Mouse (Mus musculus) limb, embryonic 14.5 days (tissue): ENCODE measurements around the gene Gm49320. TPM values are rescaled to one million over a fixed set of nuclear protein-coding genes. Genes with fewer than 3 reads are reported as not detected.

Experiments used
- ATAC-seq: fragments of 200-750 bp; cut with Nextera tagmentation; 2 replicates; pipeline ENCODE4 v1.8.0; 2017; ENCODE audit warnings: low read depth, moderate number of reproducible peaks, moderate TSS enrichment; ENCODE audit not compliant: low FRiP score
- DNase-seq: peaks from one replicate; pipeline ENCODE4 v3.0.0-alpha.2; 2015; ENCODE audit warnings: low spot score
- H3K27ac ChIP-seq: fragments of 300-500 bp; sonication (generic); replicated peaks from 2 replicates; pipeline ENCODE4 v1.5.1; 2014; ENCODE audit warnings: low read depth, mild to moderate bottlenecking, low read length, moderate library complexity, mixed read lengths
- H3K27me3 ChIP-seq: fragments of 300-500 bp; sonication (generic); 2 replicates; pipeline ENCODE4 v1.6.1; 2014; ENCODE audit warnings: low read length, mixed read lengths; ENCODE audit not compliant: control insufficient read depth, insufficient read depth
- H3K36me3 ChIP-seq: fragments of 300-500 bp; sonication (generic); 2 replicates; pipeline ENCODE4 v1.6.1; 2014; ENCODE audit warnings: mild to moderate bottlenecking, low read length, moderate library complexity, mixed read lengths; ENCODE audit not compliant: control insufficient read depth, insufficient read depth
- H3K4me1 ChIP-seq: fragments of 300-500 bp; sonication (generic); 2 replicates; pipeline ENCODE4 v1.6.1; 2014; ENCODE audit warnings: antibody characterized with exemption, low read length, mixed read lengths; ENCODE audit not compliant: control insufficient read depth, insufficient read depth
- H3K4me2 ChIP-seq: fragments of 300-500 bp; sonication (generic); replicated peaks from 2 replicates; pipeline ENCODE4 v1.6.1; 2014; ENCODE audit warnings: low read depth, mild to moderate bottlenecking, low read length, moderate library complexity; ENCODE audit not compliant: severe bottlenecking
- H3K4me3 ChIP-seq: fragments of 300-500 bp; sonication (generic); replicated peaks from 2 replicates; pipeline ENCODE4 v1.5.1; 2014; ENCODE audit warnings: low read length
- H3K9ac ChIP-seq: fragments of 300-500 bp; sonication (generic); 2 replicates; pipeline ENCODE4 v1.6.1; 2014; ENCODE audit warnings: mild to moderate bottlenecking, low read depth, low read length, moderate library complexity; ENCODE audit not compliant: severe bottlenecking
- H3K9me3 ChIP-seq: fragments of 300-500 bp; sonication (generic); 2 replicates; pipeline ENCODE4 v1.6.1; 2016; ENCODE audit warnings: low read length; ENCODE audit not compliant: control insufficient read depth
- POLR2A ChIP-seq: fragments of 200-500 bp; IDR thresholded peaks from 2 replicates; pipeline ENCODE4 v1.8.0; 2012; ENCODE audit warnings: inconsistent platforms, mild to moderate bottlenecking, moderate library complexity, borderline replicate concordance; ENCODE audit not compliant: insufficient read depth, insufficient read length; ENCODE audit errors: extremely low read depth
- WGBS: fragments of 180-500 bp; shearing (Covaris S2); extraction: QIAGEN DNeasy Blood & Tissue Kit; methylation state at CpG from one replicate; pipeline ENCODE4 v1.1.7; 2014; 5-methylcytosine and 5-hydroxymethylcytosine counted together
- polyA plus RNA-seq, 2 experiments: library from polyadenylated mRNA; depleted of rRNA in 1 of 2; stranded (reverse) in 1 of 2; unstranded in 1 of 2; fragments of >200 nt; fragmentation: Nextera tagmentation in 1 of 2; extraction: Ambion mirVana in 1 of 2; gene quantifications; 2 replicates each; pipeline versions ENCODE4 v1.2.1 to v1.2.3; 2012 to 2014

Gm49320 gene
- polyA plus RNA-seq, 2 experiments, result 1.2 to 8.5 TPM

DNA sequence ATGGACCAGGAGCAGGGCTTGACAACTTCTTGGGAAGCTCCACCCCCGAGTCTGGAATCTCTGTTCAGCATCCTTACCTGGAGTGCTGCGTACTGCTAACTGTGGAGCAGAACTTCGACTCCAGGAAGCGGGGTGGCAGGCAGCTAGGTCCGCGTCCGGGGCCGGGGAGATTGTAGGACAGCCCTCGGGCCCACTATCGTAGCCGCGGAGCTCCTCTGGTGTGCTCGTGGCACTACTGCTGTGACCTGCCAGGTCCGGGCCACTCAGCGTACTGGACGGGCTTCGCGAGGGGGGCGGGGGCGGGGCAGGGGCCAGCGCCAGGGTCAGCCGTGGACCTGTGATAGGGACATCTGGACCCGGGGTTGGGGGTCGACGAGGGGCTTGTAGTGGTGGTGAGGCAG is 25.9 kb upstream of the Gm49320 start:
- no peak for TF ChIP-seq POLR2A
- DNase-seq, result no peak
- Histone ChIP-seq H3K9me3 (no peaks in the 10 kb centered on the region), H3K9ac (peak overlapping the region; percentile 54), H3K4me1 (peaks cover 26% of the 10 kb centered on the region; the same call in 1 of the 2 replicates), H3K27me3 (peaks cover 30% of the 10 kb centered on the region), H3K4me2 (peak overlapping the region; percentile 95), H3K36me3 (no peaks in the 10 kb centered on the region), H3K4me3 (peak overlapping the region; percentile 42), H3K27ac (no peak overlapping the region)
- ATAC-seq, result peak; percentile 21; the same call in 1 of the 2 replicates
- 1% methylated on average over 24 of the region's 25 CpGs for WGBS

DNA sequence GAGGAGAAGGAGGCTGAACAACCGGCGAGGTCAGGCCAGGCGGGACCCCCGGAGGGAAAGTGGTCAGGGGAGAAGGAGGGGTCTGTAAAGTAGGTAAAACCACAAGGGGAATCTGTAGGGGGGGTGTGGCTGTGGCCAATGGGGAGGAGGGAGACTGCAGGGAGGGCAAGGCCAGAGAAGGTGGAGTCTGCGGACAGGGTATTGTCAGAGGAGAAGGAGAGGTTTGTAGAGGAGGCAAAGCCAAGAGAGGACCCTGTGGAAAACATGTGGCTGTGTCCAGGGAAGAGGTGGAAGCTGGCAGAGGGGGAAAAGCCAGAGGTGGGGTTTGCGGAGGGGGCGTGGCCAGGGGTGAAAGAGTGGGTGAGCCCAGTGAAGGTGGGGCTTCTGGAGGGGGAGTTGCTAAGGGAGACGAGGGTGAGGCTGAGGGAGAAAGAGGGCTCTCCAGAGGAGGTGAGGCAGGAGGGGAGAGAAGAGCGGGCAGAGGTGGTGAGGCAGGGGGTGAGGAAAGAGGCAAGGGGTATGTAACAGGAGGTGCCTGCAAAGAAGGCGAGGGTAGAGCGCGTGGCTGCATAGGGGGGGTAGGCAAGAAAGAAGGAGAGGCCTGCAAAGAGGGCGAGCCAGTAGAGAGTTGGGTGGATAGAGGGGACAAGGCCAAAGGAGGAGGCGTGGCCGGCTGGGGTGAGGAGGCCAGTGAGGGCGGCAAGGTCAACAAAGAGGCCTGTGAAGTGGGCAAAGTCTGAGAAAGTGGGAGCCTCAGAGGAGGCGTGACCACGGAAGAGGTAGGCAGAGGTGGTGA is 25.3 kb upstream of the Gm49320 start:
- Histone ChIP-seq H3K4me2 (peak overlapping the region; percentile 95), H3K9me3 (no peaks in the 10 kb centered on the region), H3K36me3 (no peaks in the 10 kb centered on the region), H3K27ac (no peak overlapping the region), H3K9ac (peak overlapping the region; percentile 54), H3K4me3 (peak overlapping the region; percentile 42), H3K4me1 (peaks cover 26% of the 10 kb centered on the region; the same call in 1 of the 2 replicates), H3K27me3 (peaks cover 36% of the 10 kb centered on the region)
- no peak for TF ChIP-seq POLR2A
- 4% methylated on average over 18 of the region's 18 CpGs for WGBS
- ATAC-seq, result peak; percentile 60
- DNase-seq, result no peak

DNA sequence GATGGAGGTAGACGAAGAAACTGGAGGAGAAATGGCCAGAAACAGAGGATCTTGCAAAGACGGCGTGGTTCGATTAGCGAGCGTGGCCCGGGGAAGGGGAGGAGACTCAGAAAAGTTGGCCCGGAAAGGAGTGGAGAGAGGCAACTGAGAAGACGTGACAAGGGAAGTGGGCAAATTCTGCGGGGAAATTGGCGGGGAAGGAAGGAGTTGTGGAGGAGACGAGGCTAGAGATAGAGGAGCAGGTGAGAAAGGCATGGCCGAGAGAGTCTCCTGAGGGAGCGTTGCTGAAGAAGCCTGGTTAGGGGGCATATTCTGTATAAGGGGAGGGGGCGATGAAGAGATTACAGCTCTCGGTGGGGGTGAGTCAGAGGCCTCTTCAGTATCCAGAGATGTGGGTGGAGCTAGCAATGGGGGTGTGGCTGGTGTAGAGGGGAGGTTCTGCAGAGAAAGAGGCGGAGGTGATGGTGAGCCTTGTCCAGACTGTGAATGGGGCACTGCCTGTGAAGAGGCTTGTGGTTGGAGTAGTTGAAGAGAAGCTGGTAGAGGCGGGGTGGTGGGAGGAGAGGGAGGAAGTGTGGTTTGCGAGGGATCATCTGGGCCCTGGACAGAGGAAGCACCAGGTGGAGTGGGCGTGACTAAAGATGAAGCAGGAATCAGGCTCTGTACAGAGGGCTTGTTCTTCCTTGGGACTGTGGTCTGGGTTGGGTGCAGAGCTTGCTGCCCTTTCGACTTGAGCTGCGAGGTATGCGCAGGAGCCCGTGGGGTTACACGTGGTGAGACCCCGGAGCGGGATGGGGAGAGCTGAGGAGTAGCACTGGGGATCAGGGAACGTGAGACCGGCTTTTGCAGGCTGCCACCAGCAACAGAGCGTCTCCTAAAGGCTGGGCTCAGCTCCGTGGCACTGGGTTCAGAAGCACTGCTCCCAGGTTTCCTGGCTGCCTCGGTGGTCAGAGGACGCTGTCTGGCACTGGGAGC is 24.4 kb upstream of the Gm49320 start:
- DNase-seq, result peak; percentile 30
- 7% methylated on average over 32 of the region's 33 CpGs for WGBS

DNA sequence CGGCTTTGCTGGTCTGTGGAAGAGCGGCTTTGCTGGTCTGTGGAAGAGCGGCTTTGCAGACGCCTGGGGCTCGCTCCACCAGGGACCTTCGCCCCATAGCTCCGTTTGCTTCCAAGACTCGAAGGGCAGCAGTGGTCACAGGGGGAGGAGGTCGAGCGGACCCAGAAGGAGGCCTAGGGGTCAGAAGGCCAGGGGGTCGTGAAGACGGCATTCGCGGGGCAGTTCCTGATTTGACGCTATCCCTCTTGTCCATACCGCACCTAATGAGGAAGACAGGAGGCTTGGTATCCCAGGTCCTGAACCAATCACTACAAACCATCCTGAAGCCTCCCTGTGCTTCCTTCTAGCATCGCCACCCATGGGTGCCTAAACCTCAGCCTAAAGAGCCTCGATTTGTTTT is 22.4 kb upstream of the Gm49320 start:
- Histone ChIP-seq H3K4me3 (peak overlapping the region; percentile 39), H3K27ac (no peak overlapping the region), H3K27me3 (peaks cover 37% of the 10 kb centered on the region), H3K4me1 (peaks cover 26% of the 10 kb centered on the region; the same call in 1 of the 2 replicates), H3K9ac (peak overlapping the region; percentile 34; the same call in 1 of the 2 replicates), H3K36me3 (no peaks in the 10 kb centered on the region), H3K9me3 (no peaks in the 10 kb centered on the region), H3K4me2 (peak overlapping the region; percentile 75)
- ATAC-seq (no peak), DNase-seq (no peak)
- WGBS, result 6% methylated on average over 18 of the region's 18 CpGs
- TF ChIP-seq POLR2A, result no peak

More for the DNA sequence above, 24.4 kb upstream of the Gm49320 start:
- ATAC-seq, result peak; percentile 45; the same call in 1 of the 2 replicates
- H3K27ac ChIP-seq, result no peak overlapping the region
- H3K27me3 ChIP-seq, result peaks cover 37% of the 10 kb centered on the region
- H3K9ac ChIP-seq, result peak overlapping the region; percentile 52; the same call in 1 of the 2 replicates
- no peak for TF ChIP-seq POLR2A
- H3K36me3 ChIP-seq, result no peaks in the 10 kb centered on the region
- no peaks in the 10 kb centered on the region for H3K9me3 ChIP-seq
- peaks cover 26% of the 10 kb centered on the region; the same call in 1 of the 2 replicates for H3K4me1 ChIP-seq
- peak overlapping the region; percentile 42 for H3K4me3 ChIP-seq
- H3K4me2 ChIP-seq, result peak overlapping the region; percentile 95
